Mouse (Mus musculus): ENCODE measurements around the gene Amhr2.

Gene Amhr2

GRCm38 (mm10) chr15:102423602-102424240 lies 21.4 kb upstream of the Amhr2 start:
- DNase-seq (ENCODE audit: low spot score in 2 of 2) = no peak

GRCm38 (mm10) chr15:102424657-102425056 lies 20.5 kb upstream of the Amhr2 start:
- no peak for DNase-seq (ENCODE audit: low spot score in 2 of 2)

- no peak for DNase-seq (ENCODE audit: low spot score in 2 of 2)
Measured at GRCm38 (mm10) chr15:102426963-102427362, 18.2 kb upstream of the Amhr2 start.

- DNase-seq (ENCODE audit: low spot score in 2 of 2) = no peak
Measured at GRCm38 (mm10) chr15:102432046-102432445, 13.1 kb upstream of the Amhr2 start.

- DNase-seq (ENCODE audit: low spot score in 2 of 2) = no peak
Measured at GRCm38 (mm10) chr15:102433173-102433572, 12.0 kb upstream of the Amhr2 start.

GRCm38 (mm10) chr15:102442490-102442889 lies 2.7 kb upstream of the Amhr2 start:
- DNase-seq (ENCODE audit: low spot score in 2 of 2) = peak; percentile 53 to 77

- DNase-seq (ENCODE audit: low spot score in 2 of 2) = no peak
Measured at GRCm38 (mm10) chr15:102446448-102446847, 1.3 kb downstream of the Amhr2 start.

- DNase-seq (ENCODE audit: low spot score in 2 of 2) = no peak
Measured at GRCm38 (mm10) chr15:102449366-102449765, 4.2 kb downstream of the Amhr2 start.

GRCm38 (mm10) chr15:102450928-102451327 lies 5.8 kb downstream of the Amhr2 start:
- no peak for DNase-seq (ENCODE audit: low spot score in 2 of 2)

- DNase-seq (ENCODE audit: low spot score in 2 of 2) = no peak
Measured at GRCm38 (mm10) chr15:102451666-102452430, 6.7 kb downstream of the Amhr2 start.

- DNase-seq (ENCODE audit: low spot score in 2 of 2) = peak in 1 of 2 experiments; percentile 26
Measured at GRCm38 (mm10) chr15:102455993-102456392, 10.8 kb downstream of the Amhr2 start.

GRCm38 (mm10) chr15:102458050-102458736 lies 13.0 kb downstream of the Amhr2 start:
- DNase-seq (ENCODE audit: low spot score in 2 of 2) = no peak

GRCm38 (mm10) chr15:102458904-102459317 lies 13.7 kb downstream of the Amhr2 start, which contains the start of gene Prr13:
Gene Prr13, plus strand, starts transcription at chr15:102459028.
- peak; percentile 78 to 85 for DNase-seq (ENCODE audit: low spot score in 2 of 2)

- DNase-seq (ENCODE audit: low spot score in 2 of 2) = no peak
Measured at GRCm38 (mm10) chr15:102459381-102459780, 14.2 kb downstream of the Amhr2 start.

- no peak for DNase-seq (ENCODE audit: low spot score in 2 of 2)
Measured at GRCm38 (mm10) chr15:102459847-102460246, 14.7 kb downstream of the Amhr2 start.

GRCm38 (mm10) chr15:102460409-102460808 lies 15.2 kb downstream of the Amhr2 start:
- DNase-seq (ENCODE audit: low spot score in 2 of 2) = no peak

- DNase-seq (ENCODE audit: low spot score in 2 of 2) = no peak
Measured at GRCm38 (mm10) chr15:102460971-102461370, 15.8 kb downstream of the Amhr2 start.

- no peak for DNase-seq (ENCODE audit: low spot score in 2 of 2)
Measured at GRCm38 (mm10) chr15:102461430-102462075, 16.4 kb downstream of the Amhr2 start.

GRCm38 (mm10) chr15:102463666-102464065 lies 18.5 kb downstream of the Amhr2 start:
- DNase-seq (ENCODE audit: low spot score in 2 of 2) = no peak

GRCm38 (mm10) chr15:102468675-102469370 lies 23.7 kb downstream of the Amhr2 start:
- DNase-seq (ENCODE audit: low spot score in 2 of 2) = no peak

- peak; percentile 89 to 92 for DNase-seq (ENCODE audit: low spot score in 2 of 2)
Measured at GRCm38 (mm10) chr15:102470183-102470604, 25.0 kb downstream of the Amhr2 start, which contains the start of gene Pcbp2. Gene Pcbp2, plus strand, starts transcription at chr15:102470539.

Data from spleen, postnatal 14 days (tissue).